Mouse (Mus musculus): ENCODE measurements around the gene Vps18. TPM values are rescaled to one million over a fixed set of nuclear protein-coding genes. Genes with fewer than 3 reads are reported as not detected.

The Vps18 gene
- polyA plus RNA-seq, 1 experiment from 2014 or later: 6.3 TPM

GRCm38 (mm10) chr2:119276926-119277325 is 11.6 kb upstream of the Vps18 start:
- Histone ChIP-seq H3K27me3 (ENCODE audit: control insufficient read depth, insufficient read depth, low read depth, low read length) (no peaks in the 10 kb centered on the region), H3K36me3 (ENCODE audit: control insufficient read depth, insufficient read depth) (no peaks in the 10 kb centered on the region), H3K9ac (ENCODE audit: low read depth, low read length) (no peak overlapping the region), H3K4me3 (ENCODE audit: low read depth, low read length) (no peak overlapping the region), H3K27ac (ENCODE audit: low read length) (no peak overlapping the region), H3K4me1 (ENCODE audit: control insufficient read depth, low read depth, low read length) (no peaks in the 10 kb centered on the region), H3K9me3 (replicated peaks; ENCODE audit: control insufficient read depth, low read length) (no peaks in the 10 kb centered on the region), H3K4me2 (ENCODE audit: low read depth, low read length) (no peak overlapping the region)
- WGBS (ENCODE audit: insufficient replicate concordance): 60% methylated on average over 7 of the region's 7 CpGs
- no peak for ATAC-seq (ENCODE audit: low read depth)

- Histone ChIP-seq H3K4me3 (ENCODE audit: low read depth, low read length) (no peak overlapping the region), H3K27ac (ENCODE audit: low read length) (no peak overlapping the region), H3K36me3 (ENCODE audit: control insufficient read depth, insufficient read depth) (no peaks in the 10 kb centered on the region), H3K9me3 (replicated peaks; ENCODE audit: control insufficient read depth, low read length) (no peaks in the 10 kb centered on the region), H3K27me3 (ENCODE audit: control insufficient read depth, insufficient read depth, low read depth, low read length) (no peaks in the 10 kb centered on the region), H3K9ac (ENCODE audit: low read depth, low read length) (no peak overlapping the region), H3K4me2 (ENCODE audit: low read depth, low read length) (no peak overlapping the region), H3K4me1 (ENCODE audit: control insufficient read depth, low read depth, low read length) (no peaks in the 10 kb centered on the region)
- ATAC-seq (ENCODE audit: low read depth): no peak
- WGBS (ENCODE audit: insufficient replicate concordance): 80% methylated on average over 23 of the region's 23 CpGs
Observed at GRCm38 (mm10) chr2:119277810-119278209, 10.7 kb upstream of the Vps18 start.

GRCm38 (mm10) chr2:119281899-119282565 is 6.5 kb upstream of the Vps18 start:
- Histone ChIP-seq H3K9me3 (replicated peaks; ENCODE audit: control insufficient read depth, low read length) (no peaks in the 10 kb centered on the region), H3K27me3 (ENCODE audit: control insufficient read depth, insufficient read depth, low read depth, low read length) (no peaks in the 10 kb centered on the region), H3K36me3 (ENCODE audit: control insufficient read depth, insufficient read depth) (no peaks in the 10 kb centered on the region), H3K4me3 (ENCODE audit: low read depth, low read length) (no peak overlapping the region), H3K4me1 (ENCODE audit: control insufficient read depth, low read depth, low read length) (no peaks in the 10 kb centered on the region), H3K27ac (ENCODE audit: low read length) (no peak overlapping the region), H3K4me2 (ENCODE audit: low read depth, low read length) (no peak overlapping the region), H3K9ac (ENCODE audit: low read depth, low read length) (no peak overlapping the region)
- no peak for ATAC-seq (ENCODE audit: low read depth)
- 54% methylated on average over 7 of the region's 7 CpGs for WGBS (ENCODE audit: insufficient replicate concordance)

GRCm38 (mm10) chr2:119287372-119287771 is 1.2 kb upstream of the Vps18 start:
- no peak overlapping the region for H3K4me3 ChIP-seq (ENCODE audit: low read depth, low read length)
- peaks cover 6% of the 10 kb centered on the region for H3K36me3 ChIP-seq (ENCODE audit: control insufficient read depth, insufficient read depth)
- no peak overlapping the region for H3K27ac ChIP-seq (ENCODE audit: low read length)
- H3K4me2 ChIP-seq (ENCODE audit: low read depth, low read length): no peak overlapping the region
- 84% methylated on average over 5 of the region's 5 CpGs for WGBS (ENCODE audit: insufficient replicate concordance)
- no peak overlapping the region for H3K9ac ChIP-seq (ENCODE audit: low read depth, low read length)
- ATAC-seq (ENCODE audit: low read depth): no peak
- no peaks in the 10 kb centered on the region for H3K27me3 ChIP-seq (ENCODE audit: control insufficient read depth, insufficient read depth, low read depth, low read length)
- peaks cover 15% of the 10 kb centered on the region for H3K4me1 ChIP-seq (ENCODE audit: control insufficient read depth, low read depth, low read length)
- no peaks in the 10 kb centered on the region for H3K9me3 ChIP-seq (replicated peaks; ENCODE audit: control insufficient read depth, low read length)

- ATAC-seq (ENCODE audit: low read depth): 0 out of 2 replicates have a peak, but pooled peaks have one; percentile 7
- WGBS (ENCODE audit: insufficient replicate concordance): under 1% methylated on average over 11 of the region's 11 CpGs
- Histone ChIP-seq H3K27me3 (ENCODE audit: control insufficient read depth, insufficient read depth, low read depth, low read length) (no peaks in the 10 kb centered on the region), H3K36me3 (ENCODE audit: control insufficient read depth, insufficient read depth) (peaks cover 21% of the 10 kb centered on the region), H3K9ac (ENCODE audit: low read depth, low read length) (peak overlapping the region; percentile 71), H3K4me1 (ENCODE audit: control insufficient read depth, low read depth, low read length) (peaks cover 15% of the 10 kb centered on the region), H3K4me2 (ENCODE audit: low read depth, low read length) (peak overlapping the region; percentile 95), H3K27ac (ENCODE audit: low read length) (peak overlapping the region; percentile 68), H3K4me3 (ENCODE audit: low read depth, low read length) (peak overlapping the region; percentile 72), H3K9me3 (replicated peaks; ENCODE audit: control insufficient read depth, low read length) (no peaks in the 10 kb centered on the region)
Observed at GRCm38 (mm10) chr2:119289014-119289416, 475 bp downstream of the Vps18 start.

GRCm38 (mm10) chr2:119292281-119292680 is 3.7 kb downstream of the Vps18 start:
- no peak for ATAC-seq (ENCODE audit: low read depth)
- Histone ChIP-seq H3K27me3 (ENCODE audit: control insufficient read depth, insufficient read depth, low read depth, low read length) (no peaks in the 10 kb centered on the region), H3K36me3 (ENCODE audit: control insufficient read depth, insufficient read depth) (peaks cover 26% of the 10 kb centered on the region), H3K4me3 (ENCODE audit: low read depth, low read length) (no peak overlapping the region), H3K4me1 (ENCODE audit: control insufficient read depth, low read depth, low read length) (peaks cover 15% of the 10 kb centered on the region), H3K9me3 (replicated peaks; ENCODE audit: control insufficient read depth, low read length) (no peaks in the 10 kb centered on the region), H3K27ac (ENCODE audit: low read length) (no peak overlapping the region), H3K9ac (ENCODE audit: low read depth, low read length) (no peak overlapping the region), H3K4me2 (ENCODE audit: low read depth, low read length) (no peak overlapping the region)
- 78% methylated on average over 5 of the region's 5 CpGs for WGBS (ENCODE audit: insufficient replicate concordance)

- Histone ChIP-seq H3K27me3 (ENCODE audit: control insufficient read depth, insufficient read depth, low read depth, low read length) (no peaks in the 10 kb centered on the region), H3K36me3 (ENCODE audit: control insufficient read depth, insufficient read depth) (peaks cover 32% of the 10 kb centered on the region), H3K9ac (ENCODE audit: low read depth, low read length) (no peak overlapping the region), H3K27ac (ENCODE audit: low read length) (no peak overlapping the region), H3K9me3 (replicated peaks; ENCODE audit: control insufficient read depth, low read length) (no peaks in the 10 kb centered on the region), H3K4me1 (ENCODE audit: control insufficient read depth, low read depth, low read length) (peaks cover 15% of the 10 kb centered on the region), H3K4me3 (ENCODE audit: low read depth, low read length) (no peak overlapping the region), H3K4me2 (ENCODE audit: low read depth, low read length) (no peak overlapping the region)
- ATAC-seq (ENCODE audit: low read depth): no peak
- WGBS (ENCODE audit: insufficient replicate concordance): 83% methylated on average over 17 of the region's 17 CpGs
Observed at GRCm38 (mm10) chr2:119292852-119293251, 4.3 kb downstream of the Vps18 start.

- no peaks in the 10 kb centered on the region for H3K9me3 ChIP-seq (replicated peaks; ENCODE audit: control insufficient read depth, low read length)
- no peak overlapping the region for H3K9ac ChIP-seq (ENCODE audit: low read depth, low read length)
- no peak for ATAC-seq (ENCODE audit: low read depth)
- no peaks in the 10 kb centered on the region for H3K27me3 ChIP-seq (ENCODE audit: control insufficient read depth, insufficient read depth, low read depth, low read length)
- WGBS (ENCODE audit: insufficient replicate concordance): 90% methylated on average over 17 of the region's 17 CpGs
- H3K36me3 ChIP-seq (ENCODE audit: control insufficient read depth, insufficient read depth): peaks cover 34% of the 10 kb centered on the region
- no peak overlapping the region for H3K27ac ChIP-seq (ENCODE audit: low read length)
- no peak overlapping the region for H3K4me3 ChIP-seq (ENCODE audit: low read depth, low read length)
- no peak overlapping the region for H3K4me2 ChIP-seq (ENCODE audit: low read depth, low read length)
- H3K4me1 ChIP-seq (ENCODE audit: control insufficient read depth, low read depth, low read length): peaks cover 10% of the 10 kb centered on the region
Observed at GRCm38 (mm10) chr2:119293311-119293710, 4.8 kb downstream of the Vps18 start.

- ATAC-seq (ENCODE audit: low read depth): no peak
Observed at GRCm38 (mm10) chr2:119293776-119294390, 5.3 kb downstream of the Vps18 start.

More at GRCm38 (mm10) chr2:119293776-119294390, 5.3 kb downstream of the Vps18 start:
- 89% methylated on average over 34 of the region's 34 CpGs for WGBS (ENCODE audit: insufficient replicate concordance)
- no peaks in the 10 kb centered on the region for H3K9me3 ChIP-seq (replicated peaks; ENCODE audit: control insufficient read depth, low read length)
- no peak overlapping the region for H3K4me3 ChIP-seq (ENCODE audit: low read depth, low read length)
- no peak overlapping the region for H3K4me2 ChIP-seq (ENCODE audit: low read depth, low read length)
- H3K4me1 ChIP-seq (ENCODE audit: control insufficient read depth, low read depth, low read length): peaks cover 10% of the 10 kb centered on the region
- H3K9ac ChIP-seq (ENCODE audit: low read depth, low read length): no peak overlapping the region
- no peak overlapping the region for H3K27ac ChIP-seq (ENCODE audit: low read length)
- H3K36me3 ChIP-seq (ENCODE audit: control insufficient read depth, insufficient read depth): peaks cover 34% of the 10 kb centered on the region
- no peaks in the 10 kb centered on the region for H3K27me3 ChIP-seq (ENCODE audit: control insufficient read depth, insufficient read depth, low read depth, low read length)
